Mouse (Mus musculus): Measurements from ENCODE around the gene Gm29582.
"Not testable (repeated sequence)": the region's sequence is repeated elsewhere in the genome, so short reads cannot be mapped to it uniquely, and the experiment has no call there.

The Gm29582 gene

GRCm38 (mm10) chrY:30738461-30738860, at the start of gene Gm29582:
Gene Gm29582 (minus strand): TSS chrY:30738561.
- DNase-seq (ENCODE audit: low read depth, low spot score) = not testable (repeated sequence)
